Mouse (Mus musculus) gastrocnemius, adult 2 months (tissue): ENCODE measurements around the gene Zfp804a. TPM values are rescaled to one million over a fixed set of nuclear protein-coding genes. Genes with fewer than 3 reads are reported as not detected.

ENCODE experiments used
- DNase-seq: peaks from one replicate; pipeline ENCODE4 v3.0.0; 2022
- H3K27ac ChIP-seq: fragments of 200-600 bp; 2 replicates; pipeline ENCODE4 v1.8.1; 2022; ENCODE audit warnings: mild to moderate bottlenecking
- H3K4me3 ChIP-seq: fragments of 200-600 bp; 2 replicates; pipeline ENCODE4 v1.8.1; 2022; ENCODE audit warnings: mild to moderate bottlenecking, moderate library complexity
- CTCF ChIP-seq: fragments of 200-600 bp; IDR thresholded peaks from 2 replicates; pipeline ENCODE4 v1.8.1; 2022; ENCODE audit warnings: antibody characterized with exemption, mild to moderate bottlenecking, moderate library complexity
- intact Hi-C: fragments of 180-260 bp; cut with DNase I; formaldehyde crosslinking; loops from one replicate; pipeline ENCODE4 v1.15.1; 2025
- total RNA-seq, 2 experiments: library from RNA; stranded (reverse); gene quantifications; 2 replicates each; pipeline ENCODE4 v1.2.3; 2021

Gene Zfp804a
- total RNA-seq, 2 experiments from 2014 or later = not detected

GRCm38 (mm10) chr2:82178693-82179092, 125.7 kb downstream of the Zfp804a start:
- intact Hi-C loops = no loop called here
- Histone ChIP-seq H3K4me3 (no peak overlapping the region), H3K27ac (no peak overlapping the region)
- TF ChIP-seq CTCF = no peak
- no peak for DNase-seq

GRCm38 (mm10) chr2:82181010-82181409, 128.0 kb downstream of the Zfp804a start:
- Histone ChIP-seq H3K27ac (no peak overlapping the region), H3K4me3 (no peak overlapping the region)
- DNase-seq = no peak
- TF ChIP-seq CTCF = no peak
- intact Hi-C loops = no loop called here

- Histone ChIP-seq H3K4me3 (no peak overlapping the region), H3K27ac (no peak overlapping the region)
- intact Hi-C loops = no loop called here
- no peak for TF ChIP-seq CTCF
- DNase-seq = no peak
Observed at GRCm38 (mm10) chr2:82199901-82200300, 146.9 kb downstream of the Zfp804a start.

- Histone ChIP-seq H3K27ac (no peak overlapping the region), H3K4me3 (no peak overlapping the region)
- DNase-seq = no peak
- no peak for TF ChIP-seq CTCF
- intact Hi-C loops = no loop called here
Observed at GRCm38 (mm10) chr2:82200616-82201015, 147.6 kb downstream of the Zfp804a start.

- intact Hi-C loops = no loop called here
- Histone ChIP-seq H3K27ac (no peak overlapping the region), H3K4me3 (no peak overlapping the region)
- no peak for TF ChIP-seq CTCF
- DNase-seq = no peak
Observed at GRCm38 (mm10) chr2:82210605-82211004, 157.6 kb downstream of the Zfp804a start.

- Histone ChIP-seq H3K4me3 (no peak overlapping the region), H3K27ac (no peak overlapping the region)
- intact Hi-C loops = no loop called here
- no peak for TF ChIP-seq CTCF
- no peak for DNase-seq
Observed at GRCm38 (mm10) chr2:82211972-82212371, 158.9 kb downstream of the Zfp804a start.

- intact Hi-C loops = no loop called here
- H3K27ac ChIP-seq = no peak overlapping the region
Observed at GRCm38 (mm10) chr2:82217873-82218272, 164.9 kb downstream of the Zfp804a start.

GRCm38 (mm10) chr2:82246020-82246419, 193.0 kb downstream of the Zfp804a start:
- intact Hi-C loops = no loop called here
- DNase-seq = no peak
- H3K4me3 ChIP-seq = no peak overlapping the region
- TF ChIP-seq CTCF = no peak
- H3K27ac ChIP-seq = no peak overlapping the region

More at GRCm38 (mm10) chr2:82217873-82218272, 164.9 kb downstream of the Zfp804a start:
- no peak for TF ChIP-seq CTCF
- no peak for DNase-seq
- no peak overlapping the region for H3K4me3 ChIP-seq

GRCm38 (mm10) chr2:82246902-82247522, 194.0 kb downstream of the Zfp804a start:
- intact Hi-C loops = no loop called here
- no peak for TF ChIP-seq CTCF
- Histone ChIP-seq H3K27ac (no peak overlapping the region), H3K4me3 (no peak overlapping the region)
- no peak for DNase-seq

GRCm38 (mm10) chr2:82253382-82253781, 200.4 kb downstream of the Zfp804a start:
- no peak overlapping the region for H3K4me3 ChIP-seq
- TF ChIP-seq CTCF = no peak
- no peak for DNase-seq
- intact Hi-C loops = no loop called here
- H3K27ac ChIP-seq = no peak overlapping the region

- intact Hi-C loops = no loop called here
- Histone ChIP-seq H3K27ac (no peak overlapping the region), H3K4me3 (no peak overlapping the region)
- TF ChIP-seq CTCF = no peak
- no peak for DNase-seq
Observed at GRCm38 (mm10) chr2:82282591-82283269, 229.7 kb downstream of the Zfp804a start.

- intact Hi-C loops = no loop called here
- no peak for TF ChIP-seq CTCF
- DNase-seq = no peak
- no peak overlapping the region for H3K27ac ChIP-seq
- no peak overlapping the region for H3K4me3 ChIP-seq
Observed at GRCm38 (mm10) chr2:82294932-82295493, 242.0 kb downstream of the Zfp804a start.
